Mouse (Mus musculus) embryonic facial prominence, embryonic 11.5 days (tissue): ENCODE data around the gene Ufsp2. TPM values are rescaled to one million over a fixed set of nuclear protein-coding genes. Genes with fewer than 3 reads are reported as not detected.

Experiments used
- ATAC-seq: fragments of 200-750 bp; cut with Nextera tagmentation; replicated peaks from 2 replicates; pipeline ENCODE4 v1.8.0; 2017; ENCODE audit warnings: low read depth; ENCODE audit not compliant: insufficient number of reproducible peaks, low FRiP score, low TSS enrichment
- DNase-seq: peaks from one replicate; pipeline ENCODE4 v3.0.0-alpha.2; 2015; ENCODE audit warnings: low spot score
- H3K27ac ChIP-seq: fragments of 300-500 bp; sonication (generic); replicated peaks from 2 replicates; pipeline ENCODE4 v1.5.1; 2014; ENCODE audit warnings: mild to moderate bottlenecking, low read depth, low read length, control low read depth
- H3K27me3 ChIP-seq: fragments of 300-500 bp; sonication (generic); 2 replicates; pipeline ENCODE4 v1.6.1; 2014; ENCODE audit warnings: mild to moderate bottlenecking, low read length, moderate library complexity, mixed read lengths; ENCODE audit not compliant: control insufficient read depth, insufficient read depth
- H3K36me3 ChIP-seq: fragments of 300-500 bp; sonication (generic); replicated peaks from 2 replicates; pipeline ENCODE4 v1.6.1; 2014; ENCODE audit warnings: low read depth, mild to moderate bottlenecking, low read length, moderate library complexity, mixed read lengths; ENCODE audit not compliant: control insufficient read depth, insufficient read depth
- H3K4me1 ChIP-seq: fragments of 300-500 bp; sonication (generic); 2 replicates; pipeline ENCODE4 v1.6.1; 2014; ENCODE audit warnings: low read length, mixed read lengths; ENCODE audit not compliant: control insufficient read depth, insufficient read depth
- H3K4me2 ChIP-seq: fragments of 300-500 bp; sonication (generic); 2 replicates; pipeline ENCODE4 v1.6.1; 2014; ENCODE audit warnings: low read depth, mild to moderate bottlenecking, control low read depth, low read length, moderate library complexity
- H3K4me3 ChIP-seq: fragments of 300-500 bp; sonication (generic); 2 replicates; pipeline ENCODE4 v1.5.1; 2014; ENCODE audit warnings: low read depth, low read length, control low read depth
- H3K9ac ChIP-seq: fragments of 300-500 bp; sonication (generic); replicated peaks from 2 replicates; pipeline ENCODE4 v1.6.1; 2014; ENCODE audit warnings: mild to moderate bottlenecking, control low read depth, low read length
- H3K9me3 ChIP-seq: fragments of 300-500 bp; sonication (generic); replicated peaks from 2 replicates; pipeline ENCODE4 v1.6.1; 2016; ENCODE audit warnings: mild to moderate bottlenecking, low read length, inconsistent platforms, mixed read lengths; ENCODE audit not compliant: control insufficient read depth
- WGBS: fragments of 180-500 bp; shearing (Covaris S2); extraction: QIAGEN DNeasy Blood & Tissue Kit; methylation state at CpG from one replicate; pipeline ENCODE4 v1.1.7; 2014; 5-methylcytosine and 5-hydroxymethylcytosine counted together
- polyA plus RNA-seq: library from polyadenylated mRNA; unstranded; fragments of >200 nt; fragmentation: Nextera tagmentation; extraction: Ambion mirVana; gene quantifications from 2 replicates; pipeline ENCODE4 v1.2.1, GENCODE M21; 2014

The Ufsp2 gene
- polyA plus RNA-seq, 1 experiment from 2014 or later = 54.2 TPM

GRCm38 (mm10) chr8:45975837-45976468 lies 625 bp downstream of the Ufsp2 start:
- ATAC-seq (no peak), DNase-seq (no peak)
- Histone ChIP-seq H3K9ac (peak overlapping the region; percentile 37), H3K27ac (no peak overlapping the region), H3K4me1 (no peaks in the 10 kb centered on the region), H3K4me3 (peak overlapping the region; percentile 54), H3K36me3 (no peaks in the 10 kb centered on the region; the same call in 1 of the 2 replicates), H3K4me2 (peak overlapping the region; percentile 51), H3K9me3 (no peaks in the 10 kb centered on the region), H3K27me3 (no peaks in the 10 kb centered on the region)
- 68% methylated on average over 11 of the region's 11 CpGs for WGBS

GRCm38 (mm10) chr8:45986665-45987064 lies 11.3 kb downstream of the Ufsp2 start:
- Histone ChIP-seq H3K4me1 (no peaks in the 10 kb centered on the region), H3K36me3 (no peaks in the 10 kb centered on the region), H3K9ac (no peak overlapping the region), H3K27me3 (no peaks in the 10 kb centered on the region), H3K27ac (no peak overlapping the region), H3K9me3 (no peaks in the 10 kb centered on the region), H3K4me2 (no peak overlapping the region), H3K4me3 (no peak overlapping the region)
- DNase-seq (no peak), ATAC-seq (no peak)
- 81% methylated on average over 3 of the region's 3 CpGs for WGBS

- no peak for DNase-seq
- no peak overlapping the region for H3K4me3 ChIP-seq
- no peaks in the 10 kb centered on the region for H3K4me1 ChIP-seq
- WGBS = 61% methylated on average over 2 of the region's 2 CpGs
- ATAC-seq = no peak
- no peak overlapping the region for H3K27ac ChIP-seq
- H3K27me3 ChIP-seq = no peaks in the 10 kb centered on the region
- no peak overlapping the region for H3K9ac ChIP-seq
- H3K4me2 ChIP-seq = no peak overlapping the region
- H3K9me3 ChIP-seq = no peaks in the 10 kb centered on the region
- H3K36me3 ChIP-seq = no peaks in the 10 kb centered on the region
These were observed 12.9 kb downstream of the Ufsp2 start for GRCm38 (mm10) chr8:45988189-45988588.

- Histone ChIP-seq H3K4me3 (no peak overlapping the region), H3K27me3 (no peaks in the 10 kb centered on the region), H3K4me2 (no peak overlapping the region), H3K27ac (no peak overlapping the region), H3K9me3 (no peaks in the 10 kb centered on the region), H3K4me1 (no peaks in the 10 kb centered on the region), H3K36me3 (peaks cover 2% of the 10 kb centered on the region; the same call in 1 of the 2 replicates), H3K9ac (no peak overlapping the region)
- ATAC-seq (no peak), DNase-seq (no peak)
- WGBS = 95% methylated on average over 4 of the region's 4 CpGs
These were observed 15.4 kb downstream of the Ufsp2 start for GRCm38 (mm10) chr8:45990631-45991310.

- H3K9ac ChIP-seq = no peak overlapping the region
- no peaks in the 10 kb centered on the region for H3K9me3 ChIP-seq
- no peaks in the 10 kb centered on the region for H3K4me1 ChIP-seq
- H3K36me3 ChIP-seq = peaks cover 2% of the 10 kb centered on the region; the same call in 1 of the 2 replicates
- H3K4me2 ChIP-seq = no peak overlapping the region
- DNase-seq (peak; percentile 11), ATAC-seq (no peak)
- no peaks in the 10 kb centered on the region for H3K27me3 ChIP-seq
- no peak overlapping the region for H3K4me3 ChIP-seq
- H3K27ac ChIP-seq = no peak overlapping the region
- 86% methylated on average over 2 of the region's 2 CpGs for WGBS
These were observed 18.8 kb downstream of the Ufsp2 start for GRCm38 (mm10) chr8:45994111-45994510.

GRCm38 (mm10) chr8:45995576-45995975 lies 20.2 kb downstream of the Ufsp2 start:
- 89% methylated on average over 3 of the region's 3 CpGs for WGBS
- H3K27ac ChIP-seq = no peak overlapping the region
- ATAC-seq = no peak

GRCm38 (mm10) chr8:45998228-45998627 lies 22.9 kb downstream of the Ufsp2 start:
- H3K27me3 ChIP-seq = no peaks in the 10 kb centered on the region
- DNase-seq (no peak), ATAC-seq (no peak)
- WGBS = 69% methylated on average over 2 of the region's 2 CpGs
- H3K9ac ChIP-seq = no peak overlapping the region
- no peak overlapping the region for H3K4me2 ChIP-seq
- peaks cover 2% of the 10 kb centered on the region; the same call in 1 of the 2 replicates for H3K36me3 ChIP-seq
- H3K4me1 ChIP-seq = no peaks in the 10 kb centered on the region
- H3K27ac ChIP-seq = no peak overlapping the region
- H3K4me3 ChIP-seq = no peak overlapping the region
- no peaks in the 10 kb centered on the region for H3K9me3 ChIP-seq

More at GRCm38 (mm10) chr8:45995576-45995975, 20.2 kb downstream of the Ufsp2 start:
- no peak overlapping the region for H3K4me3 ChIP-seq
- H3K9me3 ChIP-seq = no peaks in the 10 kb centered on the region
- no peak overlapping the region for H3K4me2 ChIP-seq
- H3K27me3 ChIP-seq = no peaks in the 10 kb centered on the region
- DNase-seq = no peak
- no peaks in the 10 kb centered on the region for H3K4me1 ChIP-seq
- no peak overlapping the region for H3K9ac ChIP-seq
- peaks cover 2% of the 10 kb centered on the region; the same call in 1 of the 2 replicates for H3K36me3 ChIP-seq

GRCm38 (mm10) chr8:45999138-45999783 lies 23.9 kb downstream of the Ufsp2 start, which contains the start of gene Lrp2bp:
Gene Lrp2bp, plus strand, starts transcription at chr8:45999303.
- DNase-seq (peak; percentile 9), ATAC-seq (peak; percentile 53)
- peak within 1 kb of the TSS; percentile 83 for H3K9ac ChIP-seq
- peak within 1 kb of the TSS; percentile 93 for H3K27ac ChIP-seq
- no peaks in the 10 kb centered on the region for H3K9me3 ChIP-seq
- peak within 1 kb of the TSS; percentile 78 for H3K4me2 ChIP-seq
- peak within 1 kb of the TSS; percentile 48 for H3K4me3 ChIP-seq
- WGBS = 4% methylated on average over 22 of the region's 22 CpGs
- H3K36me3 ChIP-seq = no peaks in the 10 kb centered on the region; the same call in 1 of the 2 replicates
- H3K27me3 ChIP-seq = no peaks in the 10 kb centered on the region
- no peaks in the 10 kb centered on the region for H3K4me1 ChIP-seq
